Mouse (Mus musculus) adrenal gland, adult (tissue): ENCODE results near the gene Tmem151b.

Experiments
- DNase-seq, 2 experiments: peaks; one replicate each; pipeline ENCODE4 v3.0.0; 2022 to 2023; ENCODE audit warnings: low spot score in 1 of 2; ENCODE audit not compliant: inconsistent age in 2 of 2

The Tmem151b gene

DNA sequence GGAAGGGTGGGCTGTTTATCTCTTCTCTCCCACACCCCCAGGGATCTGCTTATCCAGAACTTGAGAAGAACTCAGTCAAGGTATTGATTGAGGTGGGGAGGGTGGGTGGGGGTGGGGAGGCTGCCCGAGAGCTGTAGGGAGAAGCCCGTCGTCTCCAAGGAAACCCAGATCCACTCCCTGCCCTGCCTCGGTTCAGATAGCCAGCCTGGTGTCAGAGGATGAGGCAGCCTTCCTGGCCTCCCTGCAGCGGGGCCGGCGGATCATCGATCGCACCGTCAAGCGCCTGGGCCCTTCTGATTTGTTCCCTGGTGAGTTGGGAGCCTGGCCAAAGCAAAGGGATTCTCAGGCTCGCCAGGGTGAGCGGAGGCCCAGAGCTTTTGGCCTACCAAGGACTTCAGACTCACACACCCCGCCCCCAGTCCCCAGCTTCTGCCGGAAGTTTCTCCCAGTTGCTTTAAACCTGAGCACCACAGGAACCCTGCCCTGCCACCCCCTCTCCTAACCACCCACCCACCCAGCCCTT is 34.2 kb downstream of the Tmem151b start:
- DNase-seq, result no peak

DNA sequence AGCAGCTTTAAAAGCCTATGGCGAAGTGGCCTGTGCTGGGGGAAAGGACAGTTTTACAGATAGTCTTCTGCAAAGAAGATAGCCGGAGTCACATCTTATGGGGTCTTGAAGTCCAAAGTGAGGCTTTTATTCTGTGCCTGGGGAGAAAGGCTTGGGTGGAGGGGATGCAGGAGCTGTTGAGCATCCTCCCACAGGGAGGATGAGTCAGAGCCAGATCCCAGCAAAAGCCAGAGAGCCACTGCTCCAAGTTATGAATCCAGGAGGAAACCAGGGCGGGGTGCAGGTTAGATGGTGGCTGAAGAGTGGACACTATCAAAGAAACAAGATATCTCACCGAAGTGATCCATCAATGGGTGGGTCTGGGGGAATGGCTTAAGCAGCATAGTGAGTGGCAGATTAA is 37.7 kb downstream of the Tmem151b start:
- no peak for DNase-seq

DNA sequence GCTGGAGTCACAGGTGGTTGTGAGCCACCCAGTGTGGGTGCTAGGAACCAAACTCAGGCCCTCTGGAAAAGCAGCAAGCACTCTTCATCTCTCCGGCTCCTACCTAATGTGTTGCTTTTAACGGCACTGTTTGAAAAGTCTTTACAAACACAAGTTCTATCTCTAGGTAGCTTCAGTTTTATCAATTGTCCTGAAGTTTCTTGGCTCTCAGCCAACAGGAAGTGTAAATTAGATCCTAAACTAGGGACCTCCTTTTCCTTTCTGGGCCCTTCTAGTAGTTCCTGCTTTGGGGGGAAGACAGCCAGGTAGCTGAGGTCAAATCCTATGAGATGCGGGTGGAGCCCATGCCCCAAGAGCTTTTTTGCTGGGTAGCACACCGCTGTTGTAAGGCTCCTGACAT is 38.6 kb downstream of the Tmem151b start:
- DNase-seq, result no peak

DNA sequence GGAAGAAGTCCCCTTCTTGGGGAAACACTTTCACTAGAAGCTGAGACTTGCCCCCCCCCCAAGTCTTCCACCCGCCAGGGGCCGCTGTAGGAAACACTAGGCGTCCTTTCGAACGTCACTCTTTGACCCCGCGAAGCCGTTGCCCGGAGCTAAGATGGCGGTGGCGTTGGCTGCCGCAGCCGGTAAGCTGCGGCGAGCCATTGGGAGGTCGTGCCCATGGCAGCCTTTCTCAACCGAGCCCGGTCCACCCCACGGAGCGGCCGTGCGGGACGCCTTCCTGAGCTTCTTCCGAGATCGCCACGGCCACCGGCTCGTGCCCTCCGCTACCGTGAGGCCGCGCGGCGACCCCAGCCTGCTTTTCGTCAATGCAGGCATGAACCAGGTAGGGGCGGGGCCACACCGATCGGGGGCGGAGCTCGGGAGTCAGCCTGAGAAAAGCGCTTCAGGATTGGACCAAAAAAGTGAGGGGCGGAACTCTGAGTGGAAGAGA is 42.7 kb downstream of the Tmem151b start, which contains the start of gene Aars2:
Aars2 (plus strand) TSS at position 142 of the 490 bp plus-strand sequence.
- DNase-seq, result peak; percentile 93 to 98

DNA sequence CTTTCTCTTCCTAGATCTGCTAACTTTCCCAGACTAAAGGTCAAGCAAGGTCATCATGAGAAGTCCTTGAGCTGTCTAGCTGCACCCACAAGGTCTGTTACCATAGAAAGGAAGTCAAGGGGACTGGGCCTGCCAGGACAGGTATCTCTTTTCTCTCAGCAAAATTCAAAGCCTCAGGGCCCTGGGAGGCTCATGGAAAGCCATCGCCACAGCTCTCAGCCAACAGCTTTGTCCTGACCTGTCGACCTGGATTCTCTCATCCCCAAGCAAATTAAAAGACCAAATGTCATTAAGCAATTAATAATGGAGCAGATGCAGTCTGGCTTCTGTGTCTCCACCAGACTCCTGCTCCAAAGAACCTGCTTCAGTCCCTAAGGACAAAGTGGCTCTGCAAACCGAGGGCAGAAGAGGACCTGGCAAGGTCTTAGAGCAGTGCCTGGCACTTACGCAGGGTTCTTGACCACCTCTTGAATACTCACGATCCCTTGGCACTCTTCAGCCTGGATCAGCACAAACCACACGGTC is 43.5 kb downstream of the Tmem151b start:
- peak; percentile 34 to 60 for DNase-seq

DNA sequence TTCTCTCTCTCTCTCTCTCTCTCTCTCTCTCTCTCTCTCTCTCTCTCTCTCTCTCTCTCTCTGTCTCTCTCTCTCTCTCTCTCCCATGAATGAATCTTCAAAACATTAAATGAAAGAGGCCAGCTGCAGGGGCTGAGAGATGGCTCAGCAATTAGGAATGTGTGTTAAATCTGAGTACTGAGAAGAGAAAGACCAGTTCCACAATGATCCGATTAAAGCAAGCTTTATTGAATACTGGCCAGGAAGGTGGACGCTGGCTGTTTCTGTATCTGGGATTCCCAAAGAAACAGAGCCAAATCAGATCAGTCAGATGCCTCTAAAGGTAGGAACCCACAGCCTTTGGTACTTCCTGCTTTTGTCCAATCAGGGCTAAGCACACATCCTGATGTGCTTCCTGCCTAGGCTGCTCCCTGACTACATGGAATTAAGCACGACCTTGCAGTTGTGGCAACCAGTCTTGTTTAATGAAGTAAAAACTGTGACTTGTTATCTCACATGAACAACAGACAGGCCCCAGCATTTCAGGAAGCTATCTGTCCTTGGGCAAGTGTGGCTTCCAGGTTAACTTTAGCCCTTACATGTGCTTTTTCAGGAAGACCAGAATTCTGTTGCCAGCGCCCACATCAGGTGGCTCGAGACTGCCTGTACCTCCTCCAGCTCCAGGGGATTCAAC is 46.0 kb downstream of the Tmem151b start:
- DNase-seq, result no peak

DNA sequence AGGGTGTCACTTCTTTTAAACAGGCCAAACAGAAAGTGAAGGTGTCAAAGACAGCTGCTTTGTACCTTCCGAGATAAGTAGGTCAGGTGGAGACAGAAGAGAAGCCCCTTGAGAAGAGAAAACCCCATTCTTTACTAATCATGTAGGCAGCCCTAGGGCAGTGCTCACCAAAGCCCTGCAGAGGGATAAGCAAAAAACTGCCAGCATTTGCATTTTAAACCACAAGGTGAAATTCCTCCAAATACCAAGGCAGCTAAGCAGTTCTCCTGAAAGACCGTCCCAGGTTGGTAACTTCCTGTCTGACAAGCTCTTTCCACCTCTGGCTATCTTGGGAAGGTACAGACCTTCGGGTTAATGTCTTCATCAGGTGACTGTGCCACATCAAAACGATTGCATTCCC is 47.2 kb downstream of the Tmem151b start:
- no peak for DNase-seq

DNA sequence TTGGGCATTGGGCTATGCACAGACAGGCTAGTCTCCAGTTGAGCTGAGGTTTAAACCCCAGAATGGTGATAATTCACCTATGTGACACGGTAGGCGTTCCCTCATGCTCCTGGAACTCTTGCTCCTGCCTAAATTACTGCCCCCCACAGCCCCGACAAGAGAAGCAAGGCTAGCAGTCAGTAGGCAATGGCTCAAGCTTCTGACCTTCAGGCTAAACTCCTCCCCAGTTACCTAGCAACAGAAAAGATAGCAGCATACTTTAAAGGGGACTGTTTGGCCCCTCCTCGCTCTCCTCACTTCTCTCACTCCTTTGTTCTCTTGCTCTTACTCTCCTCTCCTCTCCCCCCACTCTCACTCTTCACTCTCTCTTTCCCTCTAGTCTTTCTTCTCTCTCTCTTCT is 48.5 kb downstream of the Tmem151b start:
- DNase-seq, result peak in 1 of 2 experiments; percentile 58

DNA sequence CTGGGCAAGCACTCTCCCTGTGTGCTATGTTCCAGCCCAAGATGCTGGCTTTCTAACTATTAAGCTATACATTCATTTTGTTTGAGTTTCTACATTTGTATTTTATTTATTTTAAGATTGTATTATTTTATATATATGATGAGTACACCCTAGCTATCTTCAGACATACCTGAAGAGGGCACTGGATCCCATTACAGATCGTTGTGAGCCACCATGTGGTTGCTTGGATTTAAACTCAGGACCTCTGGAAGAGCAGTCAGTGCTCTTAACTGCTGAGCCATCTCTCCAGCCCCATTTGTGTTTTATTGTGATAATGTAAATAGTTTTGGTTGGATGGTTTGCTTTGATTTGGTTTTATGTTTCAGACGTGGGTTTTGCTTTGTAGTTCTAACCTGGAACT is 50.0 kb downstream of the Tmem151b start:
- DNase-seq, result no peak

DNA sequence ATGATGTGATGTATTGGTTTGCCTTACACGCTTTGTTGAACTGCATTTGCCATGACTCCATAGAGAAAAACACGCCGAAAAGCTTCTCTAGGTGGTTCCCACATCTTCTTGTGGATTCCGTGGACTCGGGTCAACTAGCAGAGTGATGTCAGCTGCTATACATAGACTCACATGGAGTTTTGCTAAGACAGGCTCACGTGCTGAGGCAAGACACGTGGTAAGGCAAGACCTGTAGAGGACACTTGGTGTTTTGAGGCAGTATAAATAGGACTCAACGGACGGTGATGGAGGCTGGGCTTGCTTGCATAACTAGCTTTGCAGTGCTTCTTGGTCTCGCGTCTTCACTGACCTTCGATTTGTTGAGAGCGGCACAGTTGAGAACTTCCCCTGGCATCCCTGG is 51.1 kb downstream of the Tmem151b start:
- DNase-seq, result no peak

DNA sequence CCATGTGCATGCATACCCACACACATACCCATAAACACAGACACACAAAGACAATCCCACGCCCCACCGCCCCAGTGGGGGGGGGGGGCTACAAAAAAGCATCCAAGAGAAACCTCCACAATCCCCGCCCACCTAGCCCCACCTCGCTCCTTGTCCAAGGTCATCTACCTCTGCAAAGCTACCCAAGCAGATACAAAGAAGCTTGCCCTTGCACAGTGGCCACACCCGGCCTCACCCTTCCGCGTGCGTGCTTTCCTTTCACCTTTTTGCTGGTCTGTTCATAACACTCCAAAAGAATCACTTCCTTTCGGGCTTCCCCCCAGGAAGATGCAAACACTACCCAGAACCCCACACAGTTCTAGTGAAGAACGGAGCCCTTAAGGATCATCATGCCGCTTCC is 54.1 kb downstream of the Tmem151b start:
- DNase-seq, result no peak
